Mouse (Mus musculus): ENCODE data around the gene Olfr860. TPM values are rescaled to one million over a fixed set of nuclear protein-coding genes. Genes with fewer than 3 reads are reported as not detected.
"Not testable (repeated sequence)": the region's sequence is repeated elsewhere in the genome, so short reads cannot be mapped to it uniquely, and the experiment has no call there.

Olfr860 gene
- not detected in 2 replicates for polyA plus RNA-seq (2016; fragmentation: Nextera tagmentation; extraction: Ambion mirVana)

GRCm38 (mm10) chr9:19849647-19850046 is at the start of gene Olfr860:
TSS of gene Olfr860 (minus strand) at chr9:19849747.
- no peaks in the 10 kb centered on the region for H3K27me3 ChIP-seq (ENCODE audit: low read depth, poor library complexity, severe bottlenecking)
- 85% methylated on average over 1 of the region's 1 CpGs for WGBS
- H3K27ac ChIP-seq, result no peak within 1 kb of the TSS
- H3K4me3 ChIP-seq, result no peak within 1 kb of the TSS
- DNase-seq (ENCODE audit: low spot score), result no peak
- H3K36me3 ChIP-seq, result no peaks in the 10 kb centered on the region
- no peaks in the 10 kb centered on the region for H3K9me3 ChIP-seq (replicated peaks)
- H3K4me1 ChIP-seq, result no peaks in the 10 kb centered on the region

- DNase-seq (ENCODE audit: low spot score), result no peak
- Histone ChIP-seq H3K4me3 (no peak within 1 kb of the TSS), H3K36me3 (no peaks in the 10 kb centered on the region), H3K4me1 (no peaks in the 10 kb centered on the region), H3K9me3 (replicated peaks) (no peaks in the 10 kb centered on the region), H3K27me3 (ENCODE audit: low read depth, poor library complexity, severe bottlenecking) (no peaks in the 10 kb centered on the region), H3K27ac (no peak within 1 kb of the TSS)
Observed at GRCm38 (mm10) chr9:19887904-19888303, 38.4 kb upstream of the Olfr860 start, which contains the start of gene Olfr862. TSS of gene Olfr862 (minus strand) at chr9:19888004.

GRCm38 (mm10) chr9:19804606-19805005 is 44.9 kb downstream of the Olfr860 start, which contains the start of gene Olfr859:
TSS of gene Olfr859 (plus strand) at chr9:19804906.
- 78% methylated on average over 1 of the region's 1 CpGs for WGBS
- not testable (repeated sequence) for DNase-seq (ENCODE audit: low spot score); H3K27me3 ChIP-seq (ENCODE audit: low read depth, poor library complexity, severe bottlenecking)

GRCm38 (mm10) chr9:19803000-19803399 is 46.5 kb downstream of the Olfr860 start:
- Histone ChIP-seq H3K4me1 (no peaks in the 10 kb centered on the region), H3K36me3 (no peaks in the 10 kb centered on the region), H3K27ac (no peak overlapping the region), H3K9me3 (replicated peaks) (no peaks in the 10 kb centered on the region; the same call in 1 of the 2 replicates), H3K4me3 (no peak overlapping the region), H3K27me3 (ENCODE audit: low read depth, poor library complexity, severe bottlenecking) (no peaks in the 10 kb centered on the region)
- WGBS, result 78% methylated on average over 1 of the region's 1 CpGs
- DNase-seq (ENCODE audit: low spot score), result no peak

More at GRCm38 (mm10) chr9:19804606-19805005, 44.9 kb downstream of the Olfr860 start, which contains the start of gene Olfr859:
- not testable (repeated sequence) for H3K27ac ChIP-seq; H3K4me3 ChIP-seq; H3K9me3 ChIP-seq (replicated peaks); H3K36me3 ChIP-seq; H3K4me1 ChIP-seq

Other genes starting within 250 kb of the Olfr860 start
- 35.3 and 36.9 TPM in 2 replicates for gene Zfp317, start 227.6 kb downstream of the Olfr860 start, polyA plus RNA-seq (2016; fragmentation: Nextera tagmentation; extraction: Ambion mirVana)
- gene Olfr857, start 140.3 kb downstream of the Olfr860 start, polyA plus RNA-seq (2016; fragmentation: Nextera tagmentation; extraction: Ambion mirVana), result not detected in 2 replicates
- not detected in 2 replicates for gene Olfr58, start 69.5 kb downstream of the Olfr860 start, polyA plus RNA-seq (2016; fragmentation: Nextera tagmentation; extraction: Ambion mirVana)
- gene Olfr859, start 44.8 kb downstream of the Olfr860 start, polyA plus RNA-seq (2016; fragmentation: Nextera tagmentation; extraction: Ambion mirVana), result not detected in 2 replicates
- not detected in 2 replicates for gene Olfr862, start 38.3 kb upstream of the Olfr860 start, polyA plus RNA-seq (2016; fragmentation: Nextera tagmentation; extraction: Ambion mirVana)
- gene Olfr77, start 67.1 kb upstream of the Olfr860 start, polyA plus RNA-seq (2016; fragmentation: Nextera tagmentation; extraction: Ambion mirVana), result 0.14 TPM in 2 replicates
- not detected in 2 replicates for gene Olfr866, start 178.3 kb upstream of the Olfr860 start, polyA plus RNA-seq (2016; fragmentation: Nextera tagmentation; extraction: Ambion mirVana)
- not detected in 2 replicates for gene Olfr867, start 207.8 kb upstream of the Olfr860 start, polyA plus RNA-seq (2016; fragmentation: Nextera tagmentation; extraction: Ambion mirVana)
- not detected in 2 replicates for gene Olfr868, start 248.9 kb upstream of the Olfr860 start, polyA plus RNA-seq (2016; fragmentation: Nextera tagmentation; extraction: Ambion mirVana)

Data from limb, embryonic 10.5 days (tissue).